Mouse (Mus musculus) kidney, embryonic 14.5 days (tissue): ENCODE measurements around the gene Asxl1. TPM values are rescaled to one million over a fixed set of nuclear protein-coding genes. Genes with fewer than 3 reads are reported as not detected.

Experiments
- ATAC-seq: fragments of 200-750 bp; cut with Nextera tagmentation; 2 replicates; pipeline ENCODE4 v1.8.0; 2017; ENCODE audit warnings: moderate number of reproducible peaks, mild to moderate bottlenecking, moderate TSS enrichment, moderate library complexity; ENCODE audit not compliant: low FRiP score, low TSS enrichment
- H3K27ac ChIP-seq: fragments of 300-500 bp; sonication (generic); 2 replicates; pipeline ENCODE4 v1.5.1; 2014; ENCODE audit warnings: low read depth, mild to moderate bottlenecking, low read length, moderate library complexity, mixed read lengths
- H3K27me3 ChIP-seq: fragments of 300-500 bp; sonication (generic); 2 replicates; pipeline ENCODE4 v1.6.1; 2014; ENCODE audit warnings: mild to moderate bottlenecking, low read length; ENCODE audit not compliant: control insufficient read depth, insufficient read depth
- H3K36me3 ChIP-seq: fragments of 300-500 bp; sonication (generic); 2 replicates; pipeline ENCODE4 v1.6.1; 2014; ENCODE audit warnings: low read length, mixed read lengths; ENCODE audit not compliant: control insufficient read depth, insufficient read depth
- H3K4me1 ChIP-seq: fragments of 300-500 bp; sonication (generic); 2 replicates; pipeline ENCODE4 v1.6.1; 2014; ENCODE audit warnings: low read length, mixed read lengths; ENCODE audit not compliant: control insufficient read depth, insufficient read depth
- H3K4me2 ChIP-seq: fragments of 300-500 bp; sonication (generic); replicated peaks from 2 replicates; pipeline ENCODE4 v1.6.1; 2014; ENCODE audit warnings: low read depth, mild to moderate bottlenecking, low read length
- H3K4me3 ChIP-seq: fragments of 300-500 bp; sonication (generic); 2 replicates; pipeline ENCODE4 v1.5.1; 2014; ENCODE audit warnings: mild to moderate bottlenecking, low read length
- H3K9ac ChIP-seq: fragments of 300-500 bp; sonication (generic); 2 replicates; pipeline ENCODE4 v1.6.1; 2014; ENCODE audit warnings: low read depth, mild to moderate bottlenecking, low read length, moderate library complexity
- H3K9me3 ChIP-seq: fragments of 300-500 bp; sonication (generic); 2 replicates; pipeline ENCODE4 v1.6.1; 2016; ENCODE audit warnings: low read length; ENCODE audit not compliant: control insufficient read depth
- WGBS: fragments of 180-500 bp; shearing (Covaris S2); extraction: QIAGEN DNeasy Blood & Tissue Kit; methylation state at CpG from one replicate; pipeline ENCODE4 v1.1.7; 2014; 5-methylcytosine and 5-hydroxymethylcytosine counted together
- polyA plus RNA-seq: library from polyadenylated mRNA; unstranded; fragments of >200 nt; fragmentation: Nextera tagmentation; extraction: Ambion mirVana; gene quantifications from 2 replicates; pipeline ENCODE4 v1.2.1, GENCODE M21; 2014

Asxl1 gene
- 15.5 and 20.8 TPM in 2 replicates for polyA plus RNA-seq

GRCm38 (mm10) chr2:153345454-153346220, at the start of gene Asxl1:
Gene Asxl1, plus strand, starts transcription at chr2:153345829.
- Histone ChIP-seq H3K9ac (peak within 1 kb of the TSS; percentile 98), H3K27me3 (no peaks in the 10 kb centered on the region), H3K4me2 (peak within 1 kb of the TSS; percentile 77), H3K36me3 (peaks cover 9% of the 10 kb centered on the region), H3K4me1 (peaks cover 28% of the 10 kb centered on the region), H3K9me3 (no peaks in the 10 kb centered on the region), H3K4me3 (peak within 1 kb of the TSS; percentile 89), H3K27ac (peak within 1 kb of the TSS; percentile 99)
- ATAC-seq: peak; percentile 98
- WGBS: under 1% methylated on average over 67 of the region's 79 CpGs

GRCm38 (mm10) chr2:153297771-153298170, 47.9 kb upstream of the Asxl1 start:
- Histone ChIP-seq H3K9ac (no peak overlapping the region), H3K4me3 (no peak overlapping the region), H3K9me3 (no peaks in the 10 kb centered on the region), H3K36me3 (no peaks in the 10 kb centered on the region), H3K4me2 (no peak overlapping the region), H3K27me3 (no peaks in the 10 kb centered on the region), H3K4me1 (peaks cover 7% of the 10 kb centered on the region; the same call in 1 of the 2 replicates), H3K27ac (peak overlapping the region; percentile 24; the same call in 1 of the 2 replicates)
- no peak for ATAC-seq
- 83% methylated on average over 4 of the region's 4 CpGs for WGBS

- no peak overlapping the region for H3K27ac ChIP-seq
These were observed 47.2 kb upstream of the Asxl1 start for GRCm38 (mm10) chr2:153298460-153298859.

GRCm38 (mm10) chr2:153298863-153299262, 46.8 kb upstream of the Asxl1 start:
- H3K27ac ChIP-seq: no peak overlapping the region
- no peaks in the 10 kb centered on the region for H3K9me3 ChIP-seq
- H3K9ac ChIP-seq: no peak overlapping the region
- no peaks in the 10 kb centered on the region for H3K27me3 ChIP-seq
- H3K4me3 ChIP-seq: no peak overlapping the region
- peaks cover 7% of the 10 kb centered on the region; the same call in 1 of the 2 replicates for H3K4me1 ChIP-seq
- no peak overlapping the region for H3K4me2 ChIP-seq
- peak; percentile 69; the same call in 1 of the 2 replicates for ATAC-seq
- 56% methylated on average over 4 of the region's 4 CpGs for WGBS
- H3K36me3 ChIP-seq: no peaks in the 10 kb centered on the region

More at GRCm38 (mm10) chr2:153298460-153298859, 47.2 kb upstream of the Asxl1 start:
- Histone ChIP-seq H3K4me2 (no peak overlapping the region), H3K27me3 (no peaks in the 10 kb centered on the region), H3K4me1 (peaks cover 7% of the 10 kb centered on the region; the same call in 1 of the 2 replicates), H3K4me3 (no peak overlapping the region), H3K9ac (no peak overlapping the region), H3K9me3 (no peaks in the 10 kb centered on the region), H3K36me3 (no peaks in the 10 kb centered on the region)
- WGBS: 27% methylated on average over 4 of the region's 4 CpGs
- peak; percentile 21; the same call in 1 of the 2 replicates for ATAC-seq

GRCm38 (mm10) chr2:153301123-153301522, 44.5 kb upstream of the Asxl1 start:
- no peaks in the 10 kb centered on the region for H3K36me3 ChIP-seq
- no peak overlapping the region for H3K9ac ChIP-seq
- no peaks in the 10 kb centered on the region for H3K9me3 ChIP-seq
- no peak overlapping the region for H3K4me3 ChIP-seq
- peaks cover 7% of the 10 kb centered on the region; the same call in 1 of the 2 replicates for H3K4me1 ChIP-seq
- no peaks in the 10 kb centered on the region for H3K27me3 ChIP-seq
- no peak overlapping the region for H3K27ac ChIP-seq
- 96% methylated on average over 5 of the region's 5 CpGs for WGBS
- ATAC-seq: no peak
- H3K4me2 ChIP-seq: no peak overlapping the region

GRCm38 (mm10) chr2:153305240-153305639, 40.4 kb upstream of the Asxl1 start:
- Histone ChIP-seq H3K4me1 (no peaks in the 10 kb centered on the region), H3K36me3 (no peaks in the 10 kb centered on the region), H3K9ac (no peak overlapping the region), H3K4me2 (no peak overlapping the region), H3K27me3 (no peaks in the 10 kb centered on the region), H3K4me3 (no peak overlapping the region), H3K9me3 (no peaks in the 10 kb centered on the region), H3K27ac (no peak overlapping the region)
- no peak for ATAC-seq
- 63% methylated on average over 6 of the region's 6 CpGs for WGBS

GRCm38 (mm10) chr2:153308586-153308985, 37.0 kb upstream of the Asxl1 start:
- H3K4me3 ChIP-seq: no peak overlapping the region
- H3K4me1 ChIP-seq: no peaks in the 10 kb centered on the region
- no peaks in the 10 kb centered on the region for H3K9me3 ChIP-seq
- WGBS: 65% methylated on average over 7 of the region's 7 CpGs
- H3K9ac ChIP-seq: no peak overlapping the region
- no peaks in the 10 kb centered on the region for H3K27me3 ChIP-seq
- ATAC-seq: no peak
- H3K4me2 ChIP-seq: no peak overlapping the region
- H3K27ac ChIP-seq: no peak overlapping the region
- H3K36me3 ChIP-seq: no peaks in the 10 kb centered on the region

GRCm38 (mm10) chr2:153309106-153309505, 36.5 kb upstream of the Asxl1 start:
- Histone ChIP-seq H3K9me3 (no peaks in the 10 kb centered on the region), H3K4me1 (no peaks in the 10 kb centered on the region), H3K27ac (no peak overlapping the region), H3K36me3 (no peaks in the 10 kb centered on the region), H3K4me2 (no peak overlapping the region), H3K27me3 (no peaks in the 10 kb centered on the region), H3K4me3 (no peak overlapping the region), H3K9ac (no peak overlapping the region)
- no peak for ATAC-seq
- WGBS: 53% methylated on average over 8 of the region's 8 CpGs

GRCm38 (mm10) chr2:153310228-153310627, 35.4 kb upstream of the Asxl1 start:
- Histone ChIP-seq H3K9me3 (no peaks in the 10 kb centered on the region), H3K27ac (no peak overlapping the region), H3K36me3 (no peaks in the 10 kb centered on the region), H3K4me3 (no peak overlapping the region), H3K9ac (no peak overlapping the region), H3K4me2 (no peak overlapping the region), H3K27me3 (no peaks in the 10 kb centered on the region), H3K4me1 (no peaks in the 10 kb centered on the region)
- WGBS: 71% methylated on average over 6 of the region's 6 CpGs
- no peak for ATAC-seq
